Mouse (Mus musculus): Measurements from ENCODE around the gene Rab21. TPM values are rescaled to one million over a fixed set of nuclear protein-coding genes. Genes with fewer than 3 reads are reported as not detected.

The Rab21 gene
- polyA plus RNA-seq, 1 experiment from 2014 or later, result 15.9 TPM

DNA sequence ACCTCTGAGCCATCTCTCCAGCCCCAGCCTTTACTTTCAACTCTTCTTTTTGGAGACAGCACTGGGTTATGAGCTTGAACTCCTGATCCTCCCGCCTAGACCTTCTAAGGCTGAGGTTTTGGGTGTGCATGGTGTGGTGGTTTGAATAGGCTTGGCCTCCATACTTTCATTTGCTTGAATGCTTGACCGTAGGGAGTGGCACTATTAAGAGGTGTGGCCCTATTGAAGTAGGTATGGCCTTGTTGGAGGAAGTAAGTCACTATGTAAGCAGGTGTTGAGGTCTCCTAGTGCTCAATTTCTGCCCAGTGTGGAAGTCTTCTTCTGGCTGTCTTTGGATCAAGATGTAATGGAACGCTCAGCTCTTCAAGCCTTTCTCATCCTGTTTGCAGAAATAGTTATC lies 54.0 kb downstream of the Rab21 start:
- Histone ChIP-seq H3K27me3 (replicated peaks; ENCODE audit: control insufficient read depth, insufficient read depth, low read length) (no peaks in the 10 kb centered on the region), H3K36me3 (ENCODE audit: control insufficient read depth, insufficient read depth) (no peaks in the 10 kb centered on the region), H3K4me3 (ENCODE audit: low read depth, low read length) (no peak overlapping the region), H3K4me1 (replicated peaks; ENCODE audit: control insufficient read depth, insufficient read depth, low read length) (no peaks in the 10 kb centered on the region), H3K4me2 (replicated peaks; ENCODE audit: low read depth) (no peak overlapping the region), H3K27ac (ENCODE audit: low read depth, low read length) (peak overlapping the region; percentile 60), H3K9ac (ENCODE audit: low read depth, low read length) (no peak overlapping the region), H3K9me3 (ENCODE audit: control insufficient read depth) (no peaks in the 10 kb centered on the region)
- ATAC-seq, result peak; percentile 39; the same call in 1 of the 2 replicates
- no peak for TF ChIP-seq CTCF (IDR thresholded peaks at IDR 0.05; ENCODE audit: low read depth)
- WGBS, result 64% methylated on average over 3 of the region's 3 CpGs

DNA sequence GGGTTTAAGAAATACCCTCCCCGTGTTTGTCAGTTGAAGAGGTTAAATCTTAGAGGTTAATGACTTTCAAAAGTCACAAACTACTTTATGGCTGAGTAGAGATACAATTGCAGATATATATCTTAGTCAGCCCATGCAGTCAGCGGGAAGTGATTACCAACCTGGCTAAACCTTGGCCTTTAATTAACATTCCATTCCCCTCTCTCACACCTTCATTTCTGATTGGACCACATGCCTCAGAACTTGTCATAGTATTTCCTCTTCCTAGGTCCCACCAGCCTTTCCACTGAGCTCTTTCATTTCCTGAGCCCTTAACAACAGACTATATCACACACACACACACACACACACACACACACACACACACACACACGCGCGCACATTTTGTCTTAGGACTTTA lies 59.2 kb downstream of the Rab21 start:
- Histone ChIP-seq H3K9me3 (ENCODE audit: control insufficient read depth) (no peaks in the 10 kb centered on the region), H3K4me2 (replicated peaks; ENCODE audit: low read depth) (no peak overlapping the region), H3K27me3 (replicated peaks; ENCODE audit: control insufficient read depth, insufficient read depth, low read length) (no peaks in the 10 kb centered on the region), H3K27ac (ENCODE audit: low read depth, low read length) (no peak overlapping the region), H3K36me3 (ENCODE audit: control insufficient read depth, insufficient read depth) (no peaks in the 10 kb centered on the region), H3K4me1 (replicated peaks; ENCODE audit: control insufficient read depth, insufficient read depth, low read length) (no peaks in the 10 kb centered on the region), H3K9ac (ENCODE audit: low read depth, low read length) (no peak overlapping the region), H3K4me3 (ENCODE audit: low read depth, low read length) (no peak overlapping the region)
- ATAC-seq, result peak; percentile 50
- 46% methylated on average over 5 of the region's 5 CpGs for WGBS
- no peak for TF ChIP-seq CTCF (IDR thresholded peaks at IDR 0.05; ENCODE audit: low read depth)

DNA sequence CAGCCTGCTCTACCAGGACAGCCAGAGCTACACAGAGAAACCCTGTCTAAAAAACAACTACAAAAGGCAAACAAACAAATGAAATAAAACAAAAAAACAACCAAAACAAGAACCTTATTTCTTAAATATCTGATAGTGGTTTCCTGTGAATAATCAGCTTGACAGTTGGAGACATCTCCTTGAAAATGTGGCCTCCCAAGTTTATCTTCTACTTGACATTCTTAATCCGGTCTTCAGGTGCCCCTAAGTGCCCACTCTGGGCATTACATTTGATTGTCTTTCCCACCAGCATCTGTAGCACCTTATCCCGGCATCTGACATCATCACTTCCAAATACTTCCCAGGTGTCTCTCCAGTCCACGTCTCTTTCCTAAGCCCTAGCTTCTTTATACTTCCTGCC lies 61.9 kb downstream of the Rab21 start:
- Histone ChIP-seq H3K4me2 (replicated peaks; ENCODE audit: low read depth) (no peak overlapping the region), H3K27ac (ENCODE audit: low read depth, low read length) (no peak overlapping the region), H3K9me3 (ENCODE audit: control insufficient read depth) (no peaks in the 10 kb centered on the region), H3K4me3 (ENCODE audit: low read depth, low read length) (no peak overlapping the region), H3K36me3 (ENCODE audit: control insufficient read depth, insufficient read depth) (no peaks in the 10 kb centered on the region), H3K4me1 (replicated peaks; ENCODE audit: control insufficient read depth, insufficient read depth, low read length) (0 out of 2 replicates have a peak, but pooled peaks cover 5% of the 10 kb centered on the region), H3K9ac (ENCODE audit: low read depth, low read length) (no peak overlapping the region), H3K27me3 (replicated peaks; ENCODE audit: control insufficient read depth, insufficient read depth, low read length) (no peaks in the 10 kb centered on the region)
- TF ChIP-seq CTCF (IDR thresholded peaks at IDR 0.05; ENCODE audit: low read depth), result no peak
- 83% methylated on average over 3 of the region's 3 CpGs for WGBS
- ATAC-seq, result no peak

DNA sequence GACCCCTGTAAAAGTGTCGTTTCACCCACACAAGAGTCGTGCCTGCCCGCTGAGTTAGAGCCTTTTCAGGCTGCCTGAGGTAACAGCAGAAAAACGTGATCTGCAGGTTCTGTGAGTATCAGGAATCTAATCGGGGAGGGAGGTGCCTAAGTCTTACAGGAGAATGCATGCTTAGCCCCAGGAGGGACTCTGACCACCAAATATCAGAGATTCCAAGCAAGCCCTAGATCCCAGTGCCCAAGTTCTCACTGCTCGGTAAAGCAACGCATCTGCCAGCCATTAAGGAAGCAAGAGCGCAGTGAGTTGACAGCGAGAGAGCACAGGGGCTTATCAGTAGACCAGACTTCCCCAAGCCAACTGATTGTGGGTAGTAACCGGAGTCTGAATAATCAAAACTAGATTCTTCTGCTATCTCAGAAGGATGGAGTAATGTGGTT lies 63.1 kb downstream of the Rab21 start:
- no peaks in the 10 kb centered on the region for H3K36me3 ChIP-seq (ENCODE audit: control insufficient read depth, insufficient read depth)
- ATAC-seq, result no peak
- TF ChIP-seq CTCF (IDR thresholded peaks at IDR 0.05; ENCODE audit: low read depth), result no peak
- 0 out of 2 replicates have a peak, but pooled peaks cover 5% of the 10 kb centered on the region for H3K4me1 ChIP-seq (replicated peaks; ENCODE audit: control insufficient read depth, insufficient read depth, low read length)
- peak overlapping the region; percentile 31 for H3K4me3 ChIP-seq (ENCODE audit: low read depth, low read length)
- H3K27ac ChIP-seq (ENCODE audit: low read depth, low read length), result peak overlapping the region; percentile 96
- H3K27me3 ChIP-seq (replicated peaks; ENCODE audit: control insufficient read depth, insufficient read depth, low read length), result no peaks in the 10 kb centered on the region
- 4% methylated on average over 10 of the region's 10 CpGs for WGBS
- peak overlapping the region; percentile 50 for H3K9ac ChIP-seq (ENCODE audit: low read depth, low read length)
- no peaks in the 10 kb centered on the region for H3K9me3 ChIP-seq (ENCODE audit: control insufficient read depth)
- H3K4me2 ChIP-seq (replicated peaks; ENCODE audit: low read depth), result peak overlapping the region; percentile 65

DNA sequence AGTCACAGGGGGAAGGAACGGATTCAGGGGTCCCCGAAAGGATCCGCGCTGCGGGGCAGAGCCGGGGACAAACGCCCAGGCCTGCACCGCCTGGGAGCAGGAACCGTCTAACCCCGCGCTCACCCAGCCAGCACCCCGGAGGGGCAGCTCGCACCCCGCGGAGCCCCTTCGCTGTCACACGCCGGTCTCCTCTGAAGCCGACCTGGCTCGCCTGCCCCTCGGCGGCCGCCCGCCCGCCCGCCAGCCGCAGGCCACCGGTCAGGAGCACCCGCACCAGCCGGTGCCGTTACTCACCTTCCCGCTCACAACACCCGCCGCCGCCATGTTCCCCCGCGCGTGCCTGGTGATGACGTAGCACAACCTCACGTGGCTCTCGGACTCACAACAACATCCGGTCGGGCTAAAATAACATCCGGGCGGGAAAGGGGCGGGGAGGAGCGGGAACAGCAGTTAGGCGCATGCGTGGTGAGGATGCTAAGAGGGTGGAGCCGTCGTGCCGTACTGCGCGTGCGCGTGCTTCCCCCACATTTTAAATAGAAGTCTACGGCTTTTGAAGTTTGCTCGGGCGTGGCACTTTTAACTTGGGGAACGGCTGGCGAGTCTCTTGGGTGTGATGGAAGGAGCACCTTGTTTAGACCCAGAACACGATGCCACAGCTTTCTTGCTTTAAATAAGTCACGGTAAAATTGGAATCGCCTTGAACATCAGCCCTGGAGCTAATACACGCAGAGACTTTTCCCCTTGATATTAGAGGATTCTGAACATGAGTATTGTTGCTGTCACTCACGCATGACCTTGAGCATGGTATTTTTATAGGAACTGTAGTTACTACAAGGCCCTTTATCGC lies 64.1 kb downstream of the Rab21 start, which contains the start of gene Tbc1d15:
Gene Tbc1d15, minus strand, starts transcription at position 380 of the 847 bp plus-strand sequence.
- TF ChIP-seq CTCF (IDR thresholded peaks at IDR 0.05; ENCODE audit: low read depth), result no peak
- under 1% methylated on average over 67 of the region's 67 CpGs for WGBS

DNA sequence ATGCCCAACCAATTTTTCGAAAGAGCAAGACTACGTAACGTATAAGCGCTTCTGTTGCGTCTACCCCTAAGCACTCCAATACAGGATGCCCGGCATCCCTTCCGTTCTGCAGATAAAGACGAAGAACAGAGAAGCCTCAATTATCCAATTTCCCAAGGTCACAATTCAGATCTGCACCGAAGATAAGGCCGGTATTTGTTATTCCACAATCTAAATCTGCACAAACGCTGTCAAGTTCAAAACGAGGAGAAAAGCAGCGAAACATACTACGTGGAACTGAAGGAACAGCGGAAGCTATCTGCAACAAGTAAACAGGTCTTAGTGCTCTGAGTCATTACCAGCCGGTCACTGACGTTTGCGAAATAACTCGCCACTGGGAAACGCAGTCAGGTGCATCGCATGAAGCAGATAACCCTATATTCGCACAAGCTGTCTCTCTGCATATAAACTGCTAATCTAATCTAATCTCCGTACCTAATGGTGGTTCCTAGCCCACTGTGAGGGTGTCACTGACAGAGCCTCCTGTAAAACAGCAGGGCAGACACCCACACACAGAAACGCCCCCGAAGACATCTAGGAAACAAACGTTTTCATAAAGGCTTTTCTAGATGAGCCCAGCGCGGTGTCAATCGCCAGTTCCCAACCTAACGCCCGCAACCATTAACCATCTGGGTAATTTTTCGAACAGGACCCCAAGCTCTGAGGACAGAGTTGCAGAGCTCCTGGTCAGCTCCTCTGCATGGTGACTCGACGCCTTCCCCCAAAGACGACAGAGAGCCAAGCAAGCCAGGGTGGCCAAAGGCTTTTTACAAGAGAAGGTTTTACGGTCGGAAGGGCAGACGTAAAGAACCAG lies 64.9 kb downstream of the Rab21 start:
- ATAC-seq, result peak; percentile 39; the same call in 1 of the 2 replicates
- peak overlapping the region; percentile 65 for H3K4me2 ChIP-seq (replicated peaks; ENCODE audit: low read depth)
- no peaks in the 10 kb centered on the region for H3K36me3 ChIP-seq (ENCODE audit: control insufficient read depth, insufficient read depth)
- TF ChIP-seq CTCF (IDR thresholded peaks at IDR 0.05; ENCODE audit: low read depth), result no peak
- peak overlapping the region; percentile 91 for H3K9ac ChIP-seq (ENCODE audit: low read depth, low read length)
- 22% methylated on average over 31 of the region's 38 CpGs for WGBS
- H3K9me3 ChIP-seq (ENCODE audit: control insufficient read depth), result no peaks in the 10 kb centered on the region
- no peaks in the 10 kb centered on the region for H3K27me3 ChIP-seq (replicated peaks; ENCODE audit: control insufficient read depth, insufficient read depth, low read length)
- H3K27ac ChIP-seq (ENCODE audit: low read depth, low read length), result peak overlapping the region; percentile 96
- peak overlapping the region; percentile 99 for H3K4me3 ChIP-seq (ENCODE audit: low read depth, low read length)
- 0 out of 2 replicates have a peak, but pooled peaks cover 5% of the 10 kb centered on the region for H3K4me1 ChIP-seq (replicated peaks; ENCODE audit: control insufficient read depth, insufficient read depth, low read length)

More for the DNA sequence above, 64.1 kb downstream of the Rab21 start, which contains the start of gene Tbc1d15:
- Histone ChIP-seq H3K27ac (ENCODE audit: low read depth, low read length) (peak within 1 kb of the TSS; percentile 96), H3K4me3 (ENCODE audit: low read depth, low read length) (peak within 1 kb of the TSS; percentile 99), H3K36me3 (ENCODE audit: control insufficient read depth, insufficient read depth) (no peaks in the 10 kb centered on the region), H3K4me2 (replicated peaks; ENCODE audit: low read depth) (peak within 1 kb of the TSS; percentile 65), H3K9ac (ENCODE audit: low read depth, low read length) (peak within 1 kb of the TSS; percentile 91), H3K9me3 (ENCODE audit: control insufficient read depth) (no peaks in the 10 kb centered on the region), H3K27me3 (replicated peaks; ENCODE audit: control insufficient read depth, insufficient read depth, low read length) (no peaks in the 10 kb centered on the region), H3K4me1 (replicated peaks; ENCODE audit: control insufficient read depth, insufficient read depth, low read length) (0 out of 2 replicates have a peak, but pooled peaks cover 5% of the 10 kb centered on the region)
- ATAC-seq, result peak; percentile 91
